ENCODE assay signal across 8 mouse cellular contexts in genomic region chr4:43530581-43530980, GRCm38 (mm10). TPM values are rescaled to one million over a fixed set of nuclear protein-coding genes. Genes with fewer than 3 reads are reported as not detected.
DNase-seq lines count a peak whose midpoint lies in the region; ATAC-seq and TF ChIP-seq lines count a peak whose summit lies in the region.

No protein-coding gene starts in this region.

- peaks cover 39% of the 10 kb centered on the region for H3K36me3 ChIP-seq in ES-E14 (ENCODE audit: control insufficient read depth, insufficient read depth, low read length, poor library complexity, severe bottlenecking)
- peaks cover 41% of the 10 kb centered on the region for H3K36me3 ChIP-seq in liver, embryonic 11.5 days (ENCODE audit: control insufficient read depth, insufficient read depth, low read length)

- no peak overlapping the region for H3K4me2 ChIP-seq in liver, embryonic 11.5 days

- WGBS in cerebellum, adult 2 months = 28% methylated on average over 7 of the region's 7 CpGs
- WGBS in liver, embryonic 11.5 days = 24% methylated on average over 7 of the region's 7 CpGs

- no peak; the same call in 1 of the 2 replicates for ATAC-seq in liver, embryonic 11.5 days (replicated peaks; ENCODE audit: low FRiP score)

- H3K9ac ChIP-seq in ES-E14 (ENCODE audit: insufficient read depth, low read depth, low read length, poor library complexity, severe bottlenecking) = no peak overlapping the region
- no peak overlapping the region for H3K9ac ChIP-seq in liver, embryonic 11.5 days (ENCODE audit: low read depth, low read length)

- TF ChIP-seq POLR2A in cerebellum, adult 2 months (IDR thresholded peaks at IDR 0.05; ENCODE audit: borderline replicate concordance, insufficient read depth, low read length) = no peak

- H3K4me3 ChIP-seq in ES-E14 (ENCODE audit: insufficient read depth in 1 of 2, low read depth in 1 of 2, low read length in 2 of 2, poor library complexity in 1 of 2, severe bottlenecking in 1 of 2) = no peak overlapping the region
- no peak overlapping the region for H3K4me3 ChIP-seq in cerebellum, adult 2 months (replicated peaks; ENCODE audit: insufficient read depth, low read depth, low read length)
- H3K4me3 ChIP-seq in liver, embryonic 11.5 days (ENCODE audit: low read depth, low read length) = no peak overlapping the region

- H3K9me3 ChIP-seq in ES-E14 (ENCODE audit: control insufficient read depth, insufficient read depth, low read depth, low read length) = no peaks in the 10 kb centered on the region
- H3K9me3 ChIP-seq in liver, embryonic 11.5 days (ENCODE audit: control insufficient read depth, low read length) = no peaks in the 10 kb centered on the region

- DNase-seq in 416B (ENCODE audit: low read depth) (peak; percentile 89), ES-E14 (ENCODE audit: low read depth, low spot score) (peak; percentile 66)
- DNase-seq in cerebellum, adult 2 months = peak; percentile 68 to 76
- peak; percentile 65 for DNase-seq in gastrocnemius, adult 8-10 months (ENCODE audit: low spot score in 2 of 2)
- DNase-seq in kidney, adult 9 months = peak; percentile 86
- peak; percentile 61 for DNase-seq in liver, embryonic 11.5 days (ENCODE audit: low spot score)
- peak; percentile 72 for DNase-seq in ovary, postnatal 36 days (ENCODE audit: low spot score)
- DNase-seq in thymus, postnatal 0 days (ENCODE audit: low spot score) = peak; percentile 75

- in situ Hi-C loops in ES-E14 (cut with MboI; ENCODE audit: low sequenced_read_pairs in 2 of 2, unreplicated experiment in 2 of 2) = no loop called here

- TF ChIP-seq CTCF in cerebellum, adult 2 months (IDR thresholded peaks at IDR 0.05; ENCODE audit: borderline replicate concordance, insufficient read depth, low read depth, low read length) = peak; percentile 75

- H3K27me3 ChIP-seq in cerebellum, adult 2 months (ENCODE audit: control insufficient read depth, insufficient read depth, low read length) = no peaks in the 10 kb centered on the region
- H3K27me3 ChIP-seq in liver, embryonic 11.5 days (replicated peaks; ENCODE audit: control insufficient read depth, insufficient read depth, low read length) = no peaks in the 10 kb centered on the region; the same call in 1 of the 2 replicates

- no peak overlapping the region for H3K27ac ChIP-seq in ES-E14 (ENCODE audit: insufficient read depth, low read depth, low read length, poor library complexity, severe bottlenecking)
- no peak overlapping the region for H3K27ac ChIP-seq in cerebellum, adult 2 months (ENCODE audit: insufficient read depth, low read length)
- H3K27ac ChIP-seq in liver, embryonic 11.5 days (ENCODE audit: low read depth, low read length) = no peak overlapping the region

- H3K4me1 ChIP-seq in ES-E14 (ENCODE audit: control insufficient read depth in 2 of 2, insufficient read depth in 2 of 2, low read length in 2 of 2, poor library complexity in 1 of 2) = peaks cover 4 to 11% of the 10 kb centered on the region in 2 experiments; a peak in 2 of 4 replicates
- no peaks in the 10 kb centered on the region for H3K4me1 ChIP-seq in cerebellum, adult 2 months (ENCODE audit: control insufficient read depth, insufficient read depth, low read length)
- H3K4me1 ChIP-seq in liver, embryonic 11.5 days (replicated peaks; ENCODE audit: control insufficient read depth, insufficient read depth, low read length) = peaks cover 5% of the 10 kb centered on the region

TF ChIP-seq in ES-E14, 5 proteins besides CTCF, POLR2A, EP300 and RAD21:
- TF ChIP-seq HCFC1 (IDR thresholded peaks at IDR 0.05; ENCODE audit: borderline replicate concordance, insufficient read depth, low read length) (no peak), ZC3H11A (IDR thresholded peaks at IDR 0.05; ENCODE audit: borderline replicate concordance, low read depth, low read length) (no peak), MAFK (IDR thresholded peaks at IDR 0.05; ENCODE audit: insufficient read depth, low read depth, low read length) (no peak), ZNF384 (IDR thresholded peaks at IDR 0.05; ENCODE audit: low read depth, low read length) (no peak), CHD2 (IDR thresholded peaks at IDR 0.05; ENCODE audit: low read depth, low read length) (no peak)
TF ChIP-seq in ES-E14: peak in this region for 0.

RNA-seq across cellular contexts. Expression of gene Tpm2, which starts 7.0 kb away (rescaled TPM):
- 76.7 and 143 TPM in 2 replicates for total RNA-seq in ES-E14 (2012; rRNA removed)
- polyA plus RNA-seq in cerebellum, adult 2 months (2012; rRNA removed) = 18.0 and 21.1 TPM in 2 replicates
- 1,000 to 10,000 TPM; 3,728 to 5,173 (median 4,676) TPM for total RNA-seq in gastrocnemius, adult 8-10 months (2022)
- polyA plus RNA-seq in liver, embryonic 11.5 days (2014; fragmentation: Nextera tagmentation; extraction: Ambion mirVana) = 46.4 and 51.2 TPM in 2 replicates
- polyA plus RNA-seq in thymus, postnatal 0 days (2015; fragmentation: Nextera tagmentation; extraction: Ambion mirVana) = 28.1 and 34.2 TPM in 2 replicates

RNA-seq across cellular contexts. Expression of gene Car9, which starts 23.8 kb away (rescaled TPM):
- total RNA-seq in ES-E14 (2012; rRNA removed) = 0.21 and 0.71 TPM in 2 replicates
- polyA plus RNA-seq in cerebellum, adult 2 months (2012; rRNA removed) = 15.8 and 17.7 TPM in 2 replicates
- total RNA-seq in gastrocnemius, adult 8-10 months (2022) = 1 to 10 TPM; 3.2 to 8.8 (median 3.8) TPM
- polyA plus RNA-seq in liver, embryonic 11.5 days (2014; fragmentation: Nextera tagmentation; extraction: Ambion mirVana) = 1.5 and 2.0 TPM in 2 replicates
- polyA plus RNA-seq in thymus, postnatal 0 days (2015; fragmentation: Nextera tagmentation; extraction: Ambion mirVana) = 1.6 TPM in 2 replicates

RNA-seq across cellular contexts. Expression of gene Arhgef39, which starts 31.1 kb away (rescaled TPM):
- 32.1 and 44.0 TPM in 2 replicates for total RNA-seq in ES-E14 (2012; rRNA removed)
- 2.8 and 3.2 TPM in 2 replicates for polyA plus RNA-seq in cerebellum, adult 2 months (2012; rRNA removed)
- not detected for total RNA-seq in gastrocnemius, adult 8-10 months (2022)
- polyA plus RNA-seq in liver, embryonic 11.5 days (2014; fragmentation: Nextera tagmentation; extraction: Ambion mirVana) = 45.1 and 46.1 TPM in 2 replicates
- 35.5 and 37.1 TPM in 2 replicates for polyA plus RNA-seq in thymus, postnatal 0 days (2015; fragmentation: Nextera tagmentation; extraction: Ambion mirVana)

RNA-seq across cellular contexts. Expression of gene Creb3, which starts 31.6 kb away (rescaled TPM):
- total RNA-seq in ES-E14 (2012; rRNA removed) = 51.0 and 55.2 TPM in 2 replicates
- 70.4 and 71.2 TPM in 2 replicates for polyA plus RNA-seq in cerebellum, adult 2 months (2012; rRNA removed)
- total RNA-seq in gastrocnemius, adult 8-10 months (2022) = 10 to 100 TPM; 36.3 to 47.6 (median 41.3) TPM
- 29.6 and 31.3 TPM in 2 replicates for polyA plus RNA-seq in liver, embryonic 11.5 days (2014; fragmentation: Nextera tagmentation; extraction: Ambion mirVana)
- polyA plus RNA-seq in thymus, postnatal 0 days (2015; fragmentation: Nextera tagmentation; extraction: Ambion mirVana) = 51.7 and 61.2 TPM in 2 replicates

RNA-seq across cellular contexts. Expression of gene Tln1, which starts 31.9 kb away (rescaled TPM):
- 78.1 and 105 TPM in 2 replicates for total RNA-seq in ES-E14 (2012; rRNA removed)
- 48.8 and 53.9 TPM in 2 replicates for polyA plus RNA-seq in cerebellum, adult 2 months (2012; rRNA removed)
- 10 to 100 TPM; 52.5 to 57.4 (median 56.6) TPM for total RNA-seq in gastrocnemius, adult 8-10 months (2022)
- polyA plus RNA-seq in liver, embryonic 11.5 days (2014; fragmentation: Nextera tagmentation; extraction: Ambion mirVana) = 66.4 and 68.4 TPM in 2 replicates
- 80.7 and 87.0 TPM in 2 replicates for polyA plus RNA-seq in thymus, postnatal 0 days (2015; fragmentation: Nextera tagmentation; extraction: Ambion mirVana)
